Mouse (Mus musculus): ENCODE results near the gene Usp30.

- TF ChIP-seq CTCF (IDR thresholded peaks at IDR 0.05; ENCODE audit: control insufficient read depth, insufficient read depth, insufficient read length), result no peak
- no peak for TF ChIP-seq FOSL1 (IDR thresholded peaks at IDR 0.05; ENCODE audit: insufficient read depth, low read length, poor library complexity, severe bottlenecking)
- TF ChIP-seq USF1 (IDR thresholded peaks at IDR 0.05; ENCODE audit: low read depth), result no peak
- no peak for TF ChIP-seq MAX (IDR thresholded peaks at IDR 0.05)
- TF ChIP-seq CEBPB (IDR thresholded peaks at IDR 0.05; ENCODE audit: low read depth), result no peak
- no peak for TF ChIP-seq MYOD1 (IDR thresholded peaks at IDR 0.05; ENCODE audit: control insufficient read depth, insufficient read length, low read depth)
Observed at GRCm38 (mm10) chr5:114147043-114147972, 82.0 kb downstream of the Usp30 start.

Data from C2C12 (cell line).